Mouse (Mus musculus) cerebellum, adult 18-20 months (tissue): ENCODE measurements around the gene Rasgrp2.

Source experiments
- DNase-seq, 2 experiments: peaks; one replicate each; pipeline ENCODE4 v3.0.0; 2021

The Rasgrp2 gene

DNA sequence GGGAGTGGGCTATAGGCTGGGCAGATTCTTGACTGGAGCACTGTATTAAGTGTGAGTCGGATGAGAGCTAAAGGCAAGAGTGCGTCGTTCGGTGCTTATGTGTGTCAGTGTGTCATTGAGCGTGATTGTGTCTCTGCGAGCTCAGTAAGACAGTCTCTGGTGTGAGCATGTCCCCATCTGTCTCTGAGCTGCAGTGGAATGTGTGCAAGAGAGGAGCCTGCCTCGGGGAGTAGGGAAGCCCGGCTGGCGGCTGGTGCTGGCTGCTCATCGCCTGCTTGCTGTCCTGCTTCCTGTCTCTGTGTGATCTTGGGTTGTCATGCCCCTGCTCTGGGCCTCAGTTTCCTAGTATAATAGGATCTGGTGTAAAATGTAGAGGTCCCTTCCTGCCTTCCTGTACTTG is 43.9 kb downstream of the Rasgrp2 start:
- DNase-seq: peak in 1 of 2 experiments; percentile 54

DNA sequence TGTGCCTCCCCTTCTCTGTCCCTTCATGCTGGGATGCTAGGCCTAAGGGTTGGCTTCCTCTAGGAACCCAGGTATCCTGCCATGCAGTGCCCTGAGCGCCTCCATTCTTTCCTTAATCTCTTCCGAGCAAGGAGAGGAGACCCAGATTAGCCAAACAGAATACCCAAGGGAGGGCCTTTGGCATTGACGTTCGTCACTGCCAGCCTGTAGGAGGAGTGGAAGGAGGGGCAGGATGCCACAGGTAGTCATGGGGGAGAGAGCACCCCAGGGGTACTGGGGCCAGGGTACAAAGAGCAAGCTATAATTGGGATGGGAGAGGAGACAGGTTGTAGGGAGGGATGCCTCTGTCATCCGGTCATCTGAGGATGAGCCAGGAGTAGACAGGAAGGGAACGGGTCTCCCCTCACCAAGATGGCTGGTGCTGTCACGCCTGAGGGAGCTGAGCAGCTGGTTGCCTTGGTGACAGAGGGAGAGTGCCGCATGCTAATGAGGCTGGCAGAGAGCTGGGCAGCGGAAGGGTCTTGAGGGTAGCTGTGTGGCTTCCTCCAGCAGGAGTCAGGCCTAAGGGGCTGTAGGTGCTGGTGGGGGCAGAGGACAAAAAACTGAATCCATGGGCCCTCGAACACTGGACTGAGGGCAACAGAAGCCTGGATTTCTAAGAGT is 46.8 kb downstream of the Rasgrp2 start:
- no peak for DNase-seq

DNA sequence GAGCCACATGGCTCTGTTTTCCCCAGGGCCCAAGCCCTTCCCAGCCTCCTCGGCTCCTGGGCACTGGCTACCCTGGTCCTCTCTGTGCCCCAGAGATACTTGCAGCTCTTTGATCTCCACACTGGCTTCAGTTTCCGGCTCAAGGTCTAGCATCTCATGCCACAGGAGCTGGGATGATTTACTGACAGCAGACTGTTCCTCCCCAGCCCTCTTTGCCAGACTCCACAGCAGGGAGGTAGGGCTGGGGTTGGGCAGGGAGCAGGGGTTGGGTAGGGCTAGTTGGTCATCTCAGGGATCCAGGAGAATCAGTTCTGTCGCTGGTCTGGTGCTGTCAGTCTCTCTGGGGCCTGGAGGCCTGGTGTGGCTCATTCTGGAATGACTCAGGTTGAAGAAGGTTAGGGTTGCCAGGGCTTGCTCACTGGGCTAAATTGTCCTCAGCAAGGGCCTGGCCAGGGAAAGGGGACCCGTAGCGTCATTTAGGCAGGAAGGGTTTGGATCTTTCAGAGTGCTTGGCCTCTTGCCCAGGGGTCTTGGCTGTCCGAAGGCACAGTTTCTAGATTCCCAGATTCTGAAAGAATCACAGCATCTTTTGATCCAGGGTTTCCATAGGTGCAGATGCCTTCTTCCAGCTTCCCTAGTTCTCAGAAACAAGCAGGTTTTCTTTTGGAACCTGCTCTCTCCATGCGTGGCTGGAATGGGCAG is 47.7 kb downstream of the Rasgrp2 start:
- peak in 1 of 2 experiments; percentile 27 for DNase-seq

DNA sequence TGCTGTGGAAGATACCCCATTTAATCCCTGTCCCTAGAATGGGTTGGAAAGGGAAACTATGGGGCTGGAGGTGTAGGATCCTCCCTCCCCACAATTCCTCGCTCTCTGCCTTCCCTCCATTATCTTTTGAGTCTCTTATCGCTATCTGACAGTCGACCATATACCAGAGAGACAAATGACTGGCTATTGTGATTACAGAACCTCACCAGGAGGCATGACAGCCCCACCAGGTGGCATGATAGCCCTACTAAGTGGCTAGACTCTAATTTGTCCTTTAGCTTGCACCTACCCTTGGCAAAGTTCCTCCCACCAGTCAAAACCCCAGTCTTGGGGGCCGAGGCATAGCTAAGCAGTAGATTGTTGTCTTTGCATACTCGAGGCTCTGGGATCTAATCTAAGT is 49.6 kb downstream of the Rasgrp2 start:
- DNase-seq: no peak

DNA sequence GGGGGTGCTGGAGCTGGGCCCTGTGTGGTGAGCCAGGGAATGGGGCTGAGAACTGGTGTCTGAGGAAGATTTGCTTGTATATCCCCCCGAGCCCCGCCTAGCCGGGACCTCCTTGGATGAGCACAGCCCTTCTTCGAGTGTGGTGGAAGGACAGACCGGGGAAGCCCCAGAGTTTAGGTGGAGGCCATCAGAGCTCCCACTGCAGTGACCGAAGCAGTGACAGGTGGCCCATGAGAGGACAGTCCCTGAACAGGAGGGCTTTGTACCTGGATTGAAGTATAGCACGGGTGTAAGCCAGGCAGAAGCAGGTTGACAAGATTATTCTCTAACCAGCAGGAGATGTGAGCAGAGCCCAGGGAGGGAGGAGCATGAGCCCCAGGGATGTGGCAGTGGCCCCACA is 50.7 kb downstream of the Rasgrp2 start:
- no peak for DNase-seq

DNA sequence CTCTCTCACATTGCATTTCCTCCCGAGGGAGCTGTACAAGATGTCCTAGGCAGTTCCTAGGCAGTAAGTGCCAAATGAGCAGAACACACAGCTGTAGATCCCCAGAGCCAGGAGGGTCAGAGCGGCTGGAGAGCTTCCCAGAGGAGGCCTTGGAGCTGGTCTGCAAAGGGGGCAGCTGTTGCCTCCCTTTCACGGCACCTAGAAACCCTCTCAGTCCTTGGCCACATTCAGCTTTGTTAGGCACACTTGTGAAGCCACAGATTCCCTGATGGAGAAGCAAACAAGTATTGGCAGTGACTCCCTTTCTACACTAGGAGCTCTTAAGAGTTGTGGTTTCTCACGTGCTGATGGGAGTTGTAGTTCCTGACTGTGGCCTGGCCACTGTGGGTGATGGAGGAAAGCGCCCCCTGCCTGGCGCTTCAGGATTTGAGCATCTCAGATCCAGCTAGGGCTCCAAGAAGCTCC is 52.9 kb downstream of the Rasgrp2 start:
- DNase-seq: peak; percentile 83 to 86

DNA sequence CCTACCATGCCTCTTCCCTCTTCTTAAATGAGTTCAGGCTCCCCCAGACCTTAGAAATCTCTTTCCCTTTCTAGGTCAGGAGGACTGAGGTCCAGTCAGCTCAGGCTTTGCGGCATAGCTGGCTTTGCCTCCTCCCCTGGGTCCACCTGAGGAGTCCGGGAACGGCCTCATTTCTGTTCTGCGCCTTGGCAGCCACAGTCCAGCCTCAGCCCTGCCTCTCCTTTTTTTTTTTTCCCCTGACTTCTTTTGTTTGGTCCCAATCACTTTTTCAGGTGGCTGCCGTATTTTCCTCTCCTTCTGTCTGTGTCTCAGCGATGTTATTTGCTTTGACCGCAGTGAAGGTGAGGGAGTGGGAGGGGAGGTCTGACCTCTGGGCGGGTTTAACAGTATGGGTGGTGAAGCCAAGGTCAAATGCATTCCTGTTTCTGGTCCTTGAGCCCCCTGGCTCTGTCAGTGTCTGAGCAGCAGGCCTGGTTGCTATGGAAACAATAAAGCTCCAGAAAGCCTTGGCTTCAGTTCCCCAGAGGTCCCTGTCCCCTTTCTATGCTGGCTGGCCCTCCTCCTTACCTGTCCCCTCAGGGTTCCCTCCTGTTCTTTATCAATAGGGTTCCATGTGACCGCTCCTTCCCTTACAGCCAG is 53.7 kb downstream of the Rasgrp2 start:
- peak in 1 of 2 experiments; percentile 39 for DNase-seq

DNA sequence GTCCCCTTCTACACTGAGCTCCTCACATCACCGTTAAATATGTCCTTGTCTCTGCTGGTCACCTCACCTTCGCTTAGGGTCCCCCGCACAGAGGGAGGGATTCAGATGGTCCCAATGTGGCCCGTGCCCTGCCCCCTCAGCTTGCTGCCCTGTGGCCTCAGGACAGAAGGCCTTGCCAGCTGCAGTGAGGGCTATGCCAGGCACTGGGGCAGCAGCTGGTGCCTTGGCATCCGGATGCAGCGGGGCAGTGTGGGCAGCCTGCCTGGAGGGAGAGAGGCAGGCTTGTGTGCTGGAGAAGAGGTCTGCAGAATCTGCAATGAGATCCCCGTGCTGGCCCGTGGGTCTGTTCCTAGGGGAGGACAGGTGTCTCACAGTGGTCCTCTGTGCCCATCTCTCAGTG is 54.2 kb downstream of the Rasgrp2 start:
- DNase-seq: peak; percentile 73 to 77

DNA sequence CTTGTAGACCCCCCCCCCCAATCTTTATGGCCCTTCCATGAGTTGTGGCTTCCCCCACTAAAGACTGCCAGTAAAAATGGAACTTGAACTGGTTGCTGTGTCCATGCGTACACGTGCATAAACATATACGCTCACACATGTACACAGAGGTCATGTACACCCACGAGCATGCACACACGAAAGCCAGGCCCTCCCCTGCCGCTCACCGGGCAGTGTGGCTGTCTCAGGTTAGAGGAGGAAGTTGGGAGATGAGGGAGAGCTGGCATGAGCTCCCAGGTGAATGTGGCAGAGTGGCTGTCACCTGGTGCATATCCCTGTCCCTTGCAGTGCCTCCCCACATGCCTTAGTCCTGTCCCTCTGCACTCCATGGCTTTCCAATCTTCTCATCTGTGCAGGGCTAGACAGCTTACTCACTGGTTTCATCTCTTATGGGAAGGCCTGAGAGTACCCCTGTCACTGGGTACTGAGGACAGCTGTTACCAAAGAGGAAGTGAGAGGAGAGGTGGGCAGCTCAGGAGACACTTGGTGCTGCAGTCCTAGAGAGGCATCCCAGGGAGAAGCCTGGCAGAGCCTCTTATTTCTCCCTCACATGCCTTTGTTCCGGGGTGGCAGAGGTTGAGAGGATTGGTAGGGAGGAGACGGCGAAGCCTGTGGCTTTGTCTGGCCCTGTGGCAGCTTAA is 55.0 kb downstream of the Rasgrp2 start:
- DNase-seq: no peak

DNA sequence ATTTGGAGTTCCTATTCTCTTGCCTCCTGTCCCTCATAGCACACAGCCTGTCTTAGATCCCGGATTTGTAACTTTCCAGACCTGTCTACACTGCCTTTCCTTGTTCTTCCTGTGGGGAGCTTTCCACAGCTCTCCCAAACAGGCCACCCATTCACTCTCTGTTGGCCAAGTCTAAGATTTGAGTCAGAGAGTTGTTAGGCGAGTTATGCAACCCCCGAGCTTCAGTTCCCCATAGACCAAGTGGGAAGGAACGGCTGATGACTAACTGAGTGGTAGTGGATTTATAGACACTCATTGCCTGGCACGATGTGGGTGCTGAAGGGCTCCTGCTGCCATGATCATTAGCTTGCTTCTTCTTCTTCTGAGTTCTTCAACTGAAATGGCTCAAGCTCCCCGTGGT is 60.4 kb downstream of the Rasgrp2 start:
- DNase-seq: no peak

DNA sequence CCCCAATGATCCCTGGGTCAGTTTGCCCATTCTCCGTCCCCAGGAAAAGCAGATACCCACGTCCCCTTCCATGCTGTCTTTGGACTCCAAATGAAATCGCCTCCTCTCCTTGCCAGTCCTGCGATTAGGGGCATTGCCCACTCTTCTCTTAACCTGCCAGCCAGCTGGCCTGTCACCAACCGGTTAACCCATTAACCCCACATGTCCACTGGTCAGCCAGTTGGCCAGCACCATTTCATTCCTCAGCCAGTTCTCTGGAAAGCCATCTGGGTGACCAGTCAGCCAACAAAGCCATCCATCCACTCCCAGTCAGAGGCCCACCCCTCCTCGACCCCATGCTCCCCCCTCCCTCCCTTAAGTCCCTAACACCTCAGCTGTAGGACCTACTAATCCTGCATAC is 63.7 kb downstream of the Rasgrp2 start:
- DNase-seq: peak in 1 of 2 experiments; percentile 30

DNA sequence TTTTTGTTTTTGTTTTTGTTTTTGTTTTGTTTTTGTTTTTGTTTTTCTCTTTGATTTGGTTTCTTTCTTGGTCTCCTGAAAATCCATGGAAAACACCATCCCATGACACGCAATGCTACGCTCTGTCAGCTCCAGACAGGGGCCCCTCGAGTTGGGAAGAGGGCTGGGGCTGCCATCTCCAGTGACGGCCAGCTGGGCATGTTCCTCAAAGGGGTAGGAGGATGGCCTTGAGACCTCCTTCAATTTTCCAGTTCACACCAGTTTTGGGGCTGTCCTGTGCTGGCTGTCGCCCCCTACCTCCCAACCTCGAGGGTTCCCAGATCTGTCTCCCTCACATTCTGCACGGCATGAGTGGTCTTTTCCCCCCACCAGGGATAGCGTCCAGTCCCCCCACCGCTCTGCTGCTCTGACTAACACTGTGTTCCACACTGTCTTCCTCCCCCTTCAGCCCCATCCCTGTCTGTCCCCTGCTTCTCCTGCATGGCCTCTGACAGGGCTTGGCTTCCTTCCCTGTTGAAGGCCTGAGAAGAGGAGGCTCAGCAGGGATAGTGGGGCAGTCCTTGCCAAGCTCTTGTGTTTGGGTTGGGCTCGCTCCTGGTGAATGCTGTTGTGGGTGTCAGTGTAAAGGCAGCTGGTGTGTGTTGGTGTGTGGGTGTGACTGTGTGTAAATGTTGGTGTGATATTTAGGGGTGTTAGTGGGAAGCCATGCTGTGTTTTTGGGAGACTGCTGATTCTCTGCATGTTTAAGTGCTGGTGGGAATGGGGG is 65.3 kb downstream of the Rasgrp2 start:
- peak; percentile 53 to 73 for DNase-seq
